Mouse (Mus musculus): ENCODE measurements around the gene Rnps1. TPM values are rescaled to one million over a fixed set of nuclear protein-coding genes. Genes with fewer than 3 reads are reported as not detected.
A peak's percentile ranks its signal among the peaks of the same experiment; 100 is the strongest.

Gene Rnps1
- total and polyA plus RNA-seq, 3 experiments = 160 to 288 (median 255) TPM

DNA sequence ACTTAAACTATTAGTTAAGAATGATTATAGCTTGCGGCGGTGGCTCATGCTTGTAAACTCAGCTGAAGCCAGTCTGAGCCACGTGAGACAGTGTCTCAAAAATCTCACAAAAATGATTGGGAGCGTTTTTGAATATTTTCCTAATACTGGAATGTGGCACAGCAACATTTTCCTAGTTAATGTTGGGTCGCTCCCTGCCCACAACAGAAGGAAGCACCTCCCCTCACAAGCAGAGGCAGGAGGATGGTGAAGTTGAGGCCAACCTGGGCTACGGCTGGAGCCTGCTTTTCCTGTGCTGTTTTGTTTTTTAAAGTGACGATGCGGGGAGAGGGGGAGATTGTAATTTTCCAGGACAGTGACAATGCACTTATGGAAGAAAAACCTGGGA is 12.8 kb downstream of the Rnps1 start:
- dilution Hi-C loops (cut with MboI; ENCODE audit: extremely low pct_ligation_motif_present, extremely low pct_unique_long_range_greater_than_20kb, low sequenced_read_pairs) = no loop called here
- Histone ChIP-seq H3K79me2 (replicated peaks; ENCODE audit: control insufficient read depth, extremely low read depth, insufficient read depth, poor library complexity, severe bottlenecking) (peaks cover 8% of the 10 kb centered on the region), H3K36me3 (replicated peaks in 1 of 2; ENCODE audit: control insufficient read depth in 1 of 2, insufficient read depth in 1 of 2, low read length in 1 of 2) (peaks cover 41 to 60% of the 10 kb centered on the region in 2 experiments), H3K9me3 (replicated peaks; ENCODE audit: low read length) (no peaks in the 10 kb centered on the region), H3K27me3 (replicated peaks) (no peaks in the 10 kb centered on the region), H3K4me1 (ENCODE audit: control insufficient read depth in 1 of 2, insufficient read depth in 2 of 2) (peaks cover 0 to 23% of the 10 kb centered on the region in 2 experiments; a peak in 2 of 4 replicates), H3K4me2 (ENCODE audit: insufficient read depth, low read depth, poor library complexity, severe bottlenecking) (peak overlapping the region; percentile 72), H3K27ac (ENCODE audit: insufficient read depth, low read depth) (no peak overlapping the region), H3K9ac (ENCODE audit: insufficient read depth, low read depth) (peak overlapping the region; percentile 79), H3K4me3 (replicated peaks in 1 of 3; ENCODE audit: low read depth in 2 of 3, low read length in 2 of 3, poor library complexity in 1 of 3) (peak overlapping the region; percentile 80 to 86 (median 85))
- DNase-seq (ENCODE audit: extremely low read depth) = no peak
- in situ Hi-C loops (cut with MboI; ENCODE audit: low pct_ligation_motif_present, low pct_unique_long_range_greater_than_20kb, low sequenced_read_pairs) = no loop called here
- TF ChIP-seq SIN3A (IDR thresholded peaks at IDR 0.05; ENCODE audit: low read length) = peak; percentile 60; the same call in 1 of the 2 replicates
- TF ChIP-seq MXI1 (IDR thresholded peaks at IDR 0.05; ENCODE audit: low read depth, low read length) = peak; percentile 75
- 0 out of 2 replicates have a peak, but pooled peaks have one; percentile 63 for TF ChIP-seq MYC (IDR thresholded peaks at IDR 0.05; ENCODE audit: low read depth, low read length)
- TF ChIP-seq CHD1 (IDR thresholded peaks at IDR 0.05; ENCODE audit: low read depth, low read length) = peak; percentile 65; the same call in 1 of the 2 replicates
- no peak for TF ChIP-seq JUND (conservative IDR thresholded peaks at IDR 0.05; ENCODE audit: low read depth, low read length)
- 0 out of 2 replicates have a peak, but pooled peaks have one; percentile 15 for TF ChIP-seq BHLHE40 (IDR thresholded peaks at IDR 0.05; ENCODE audit: low read depth, low read length)

DNA sequence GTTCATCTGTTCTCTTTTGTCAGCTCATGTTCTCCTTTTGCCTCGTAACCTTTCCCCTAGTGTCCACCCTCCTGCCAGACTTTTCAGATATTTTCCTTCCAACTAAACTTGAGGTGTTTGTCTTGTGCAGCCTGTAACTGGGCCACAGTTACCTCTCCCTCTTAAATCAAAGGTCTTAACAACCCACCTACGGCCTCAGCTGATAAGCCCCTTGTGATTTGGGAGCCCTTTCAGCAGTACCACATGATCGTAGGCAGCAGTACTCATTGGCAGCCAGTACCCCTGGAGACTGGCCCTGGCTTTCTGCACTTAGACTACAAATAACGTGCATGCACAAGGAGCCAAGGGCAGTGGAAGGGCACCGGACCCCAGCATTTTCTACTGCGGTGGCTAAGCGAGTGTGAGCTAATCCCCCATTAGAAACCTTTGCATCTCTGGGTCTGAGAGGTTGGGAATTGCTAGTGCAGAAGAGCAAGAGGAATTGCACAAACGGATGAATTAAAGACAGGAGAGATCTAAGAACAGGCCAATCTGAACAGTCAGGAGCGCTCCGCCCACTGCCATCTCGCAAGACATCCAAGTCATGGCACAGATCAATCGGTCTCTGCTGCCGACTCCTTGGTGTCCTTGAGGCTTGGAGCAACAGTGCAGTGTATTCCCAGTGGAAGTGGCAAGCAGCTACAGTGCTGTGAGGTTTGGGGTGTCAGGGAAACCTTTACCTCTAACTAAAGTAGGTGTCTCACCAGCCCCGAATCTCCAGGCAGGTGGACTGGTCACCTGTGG is 15.0 kb downstream of the Rnps1 start:
- Histone ChIP-seq H3K4me2 (ENCODE audit: insufficient read depth, low read depth, poor library complexity, severe bottlenecking) (no peak overlapping the region), H3K79me2 (replicated peaks; ENCODE audit: control insufficient read depth, extremely low read depth, insufficient read depth, poor library complexity, severe bottlenecking) (peaks cover 3% of the 10 kb centered on the region), H3K27ac (ENCODE audit: insufficient read depth, low read depth) (no peak overlapping the region), H3K4me3 (replicated peaks in 1 of 3; ENCODE audit: low read depth in 2 of 3, low read length in 2 of 3, poor library complexity in 1 of 3) (no peak overlapping the region), H3K27me3 (replicated peaks) (no peaks in the 10 kb centered on the region), H3K9me3 (replicated peaks; ENCODE audit: low read length) (no peaks in the 10 kb centered on the region), H3K36me3 (replicated peaks in 1 of 2; ENCODE audit: control insufficient read depth in 1 of 2, insufficient read depth in 1 of 2, low read length in 1 of 2) (peaks cover 31 to 59% of the 10 kb centered on the region in 2 experiments), H3K9ac (ENCODE audit: insufficient read depth, low read depth) (no peak overlapping the region), H3K4me1 (ENCODE audit: control insufficient read depth in 1 of 2, insufficient read depth in 2 of 2) (peaks cover 0 to 23% of the 10 kb centered on the region in 2 experiments; a peak in 2 of 4 replicates)
- DNase-seq (ENCODE audit: extremely low read depth) = no peak
- in situ Hi-C loops (cut with MboI; ENCODE audit: low pct_ligation_motif_present, low pct_unique_long_range_greater_than_20kb, low sequenced_read_pairs) = no loop called here
- TF ChIP-seq HCFC1 (IDR thresholded peaks at IDR 0.05; ENCODE audit: low read depth, low read length) (no peak), TCF12 (IDR thresholded peaks at IDR 0.05; ENCODE audit: low read depth, low read length) (no peak), POLR2A (IDR thresholded peaks at IDR 0.05; ENCODE audit: low read depth, low read length) (no peak), MXI1 (IDR thresholded peaks at IDR 0.05; ENCODE audit: low read depth, low read length) (no peak), PAX5 (IDR thresholded peaks at IDR 0.05; ENCODE audit: low read length) (no peak), UBTF (IDR thresholded peaks at IDR 0.05; ENCODE audit: low read depth, low read length) (no peak), CTCF (conservative IDR thresholded peaks at IDR 0.05 in 1 of 2, IDR thresholded peaks at IDR 0.05 in 1 of 2; ENCODE audit: low read depth in 2 of 2, low read length in 2 of 2) (no peak), NELFE (IDR thresholded peaks at IDR 0.05; ENCODE audit: low read depth, low read length) (no peak), POLR2AphosphoS2 (IDR thresholded peaks at IDR 0.05; ENCODE audit: low read depth, low read length) (no peak), RCOR1 (conservative IDR thresholded peaks at IDR 0.05; ENCODE audit: low read depth, low read length) (no peak), JUN (IDR thresholded peaks at IDR 0.05; ENCODE audit: insufficient read depth, low read depth, low read length) (no peak), MEF2A (IDR thresholded peaks at IDR 0.05; ENCODE audit: borderline replicate concordance, low read depth, low read length) (no peak), GABPA (IDR thresholded peaks at IDR 0.05; ENCODE audit: insufficient replicate concordance, low read depth, low read length) (no peak), RAD21 (IDR thresholded peaks at IDR 0.05; ENCODE audit: low read depth, low read length) (no peak), EP300 (IDR thresholded peaks at IDR 0.05; ENCODE audit: low read length) (no peak)
- dilution Hi-C loops (cut with MboI; ENCODE audit: extremely low pct_ligation_motif_present, extremely low pct_unique_long_range_greater_than_20kb, low sequenced_read_pairs) = no loop called here
